8 mouse cellular contexts compared by ENCODE assay signal in genomic region chr19:42169322-42169975, GRCm38 (mm10). TPM values are rescaled to one million over a fixed set of nuclear protein-coding genes. Genes with fewer than 3 reads are reported as not detected.
DNase-seq lines count a peak whose midpoint lies in the region; ATAC-seq lines count a peak whose summit lies in the region.

No protein-coding gene starts in this region.

- peak overlapping the region; percentile 81 for H3K4me3 ChIP-seq in erythroblast, embryonic 14.5 days (replicated peaks)
- no peak overlapping the region for H3K4me3 ChIP-seq in midbrain, embryonic 13.5 days (replicated peaks)
- H3K4me3 ChIP-seq in midbrain, embryonic 10.5 days = no peak overlapping the region
- H3K4me3 ChIP-seq in kidney, embryonic 15.5 days (replicated peaks) = peak overlapping the region; percentile 82; the same call in 1 of the 2 replicates
- H3K4me3 ChIP-seq in stomach, embryonic 16.5 days (replicated peaks; ENCODE audit: low read length) = no peak overlapping the region

- no peaks in the 10 kb centered on the region for H3K9me3 ChIP-seq in erythroblast, embryonic 14.5 days (ENCODE audit: control insufficient read depth, low read length)
- no peaks in the 10 kb centered on the region for H3K9me3 ChIP-seq in midbrain, embryonic 13.5 days
- no peaks in the 10 kb centered on the region for H3K9me3 ChIP-seq in midbrain, embryonic 10.5 days (replicated peaks)
- H3K9me3 ChIP-seq in kidney, embryonic 15.5 days (replicated peaks) = no peaks in the 10 kb centered on the region
- H3K9me3 ChIP-seq in stomach, embryonic 16.5 days (replicated peaks; ENCODE audit: control insufficient read depth, low read length) = no peaks in the 10 kb centered on the region

- H3K4me1 ChIP-seq in erythroblast, embryonic 14.5 days (ENCODE audit: control insufficient read depth) = peaks cover 54% of the 10 kb centered on the region
- H3K4me1 ChIP-seq in midbrain, embryonic 13.5 days (replicated peaks) = peaks cover 26% of the 10 kb centered on the region
- peaks cover 12% of the 10 kb centered on the region for H3K4me1 ChIP-seq in midbrain, embryonic 10.5 days
- peaks cover 50% of the 10 kb centered on the region for H3K4me1 ChIP-seq in kidney, embryonic 15.5 days
- peaks cover 33% of the 10 kb centered on the region for H3K4me1 ChIP-seq in stomach, embryonic 16.5 days (ENCODE audit: control insufficient read depth, insufficient read depth, low read length)

- WGBS in midbrain, embryonic 13.5 days = 79% methylated on average over 10 of the region's 10 CpGs
- WGBS in midbrain, embryonic 10.5 days = 82% methylated on average over 10 of the region's 10 CpGs
- 54% methylated on average over 10 of the region's 10 CpGs for WGBS in kidney, embryonic 15.5 days
- 56% methylated on average over 10 of the region's 10 CpGs for WGBS in stomach, embryonic 16.5 days

- H3K9ac ChIP-seq in midbrain, embryonic 13.5 days (replicated peaks) = 0 out of 2 replicates have a peak overlapping the region, but pooled peaks have one; percentile 19
- 0 out of 2 replicates have a peak overlapping the region, but pooled peaks have one; percentile 14 for H3K9ac ChIP-seq in kidney, embryonic 15.5 days
- peak overlapping the region; percentile 50 for H3K9ac ChIP-seq in stomach, embryonic 16.5 days (ENCODE audit: low read length)

- H3K27me3 ChIP-seq in erythroblast, embryonic 14.5 days (ENCODE audit: control insufficient read depth) = peaks cover 34% of the 10 kb centered on the region
- peaks cover 33% of the 10 kb centered on the region for H3K27me3 ChIP-seq in midbrain, embryonic 13.5 days
- H3K27me3 ChIP-seq in midbrain, embryonic 10.5 days (ENCODE audit: low read depth, poor library complexity, severe bottlenecking) = peaks cover 36% of the 10 kb centered on the region
- H3K27me3 ChIP-seq in kidney, embryonic 15.5 days = peaks cover 24% of the 10 kb centered on the region
- H3K27me3 ChIP-seq in stomach, embryonic 16.5 days (ENCODE audit: control insufficient read depth, insufficient read depth, low read length) = no peaks in the 10 kb centered on the region

- no peak for DNase-seq in midbrain, embryonic 10.5 days (ENCODE audit: low spot score)
- no peak for DNase-seq in gastrocnemius, postnatal 4 days (ENCODE audit: low spot score in 2 of 2)

- H3K36me3 ChIP-seq in erythroblast, embryonic 14.5 days (ENCODE audit: control insufficient read depth) = peaks cover 6% of the 10 kb centered on the region
- H3K36me3 ChIP-seq in midbrain, embryonic 13.5 days = no peaks in the 10 kb centered on the region
- no peaks in the 10 kb centered on the region for H3K36me3 ChIP-seq in midbrain, embryonic 10.5 days
- no peaks in the 10 kb centered on the region for H3K36me3 ChIP-seq in kidney, embryonic 15.5 days
- H3K36me3 ChIP-seq in stomach, embryonic 16.5 days (ENCODE audit: control insufficient read depth, insufficient read depth, low read length) = no peaks in the 10 kb centered on the region

- H3K27ac ChIP-seq in midbrain, embryonic 13.5 days = no peak overlapping the region
- H3K27ac ChIP-seq in midbrain, embryonic 10.5 days (replicated peaks) = no peak overlapping the region
- peak overlapping the region; percentile 79 for H3K27ac ChIP-seq in kidney, embryonic 15.5 days
- H3K27ac ChIP-seq in stomach, embryonic 16.5 days (ENCODE audit: low read length) = no peak overlapping the region

- ATAC-seq in erythroblast, adult 5-6 weeks (replicated peaks; ENCODE audit: low FRiP score, poor library complexity, severe bottlenecking) = no peak
- ATAC-seq in midbrain, embryonic 13.5 days = no peak
- peak; percentile 7; the same call in 1 of the 2 replicates for ATAC-seq in kidney, embryonic 15.5 days (replicated peaks; ENCODE audit: low FRiP score)
- no peak for ATAC-seq in stomach, embryonic 16.5 days (ENCODE audit: insufficient read depth, low FRiP score)
- ATAC-seq in inflammation-experienced regulatory T-cells, adult 6 months = no peak

- H3K4me2 ChIP-seq in midbrain, embryonic 13.5 days (replicated peaks) = peak overlapping the region; percentile 91; the same call in 1 of the 2 replicates
- peak overlapping the region; percentile 81 for H3K4me2 ChIP-seq in kidney, embryonic 15.5 days
- H3K4me2 ChIP-seq in stomach, embryonic 16.5 days (ENCODE audit: low read depth, low read length) = peak overlapping the region; percentile 85

RNA-seq across cellular contexts. Expression of gene Zfyve27, which starts 5.7 kb away (rescaled TPM):
- polyA plus RNA-seq in erythroblast, embryonic 14.5 days (2012) = 0.67 and 0.73 TPM in 2 replicates
- total RNA-seq in erythroblast, adult 5-6 weeks (2015; ENCODE audit: low replicate concordance) = 3.8 and 8.1 TPM in 2 replicates
- total RNA-seq in erythroblast, adult 5-6 weeks (2017; ENCODE audit: low replicate concordance) = 12.0 and 22.6 TPM in 2 replicates
- 55.8 and 57.6 TPM in 2 replicates for polyA plus RNA-seq in midbrain, embryonic 13.5 days (2015; fragmentation: Nextera tagmentation; extraction: Ambion mirVana)
- 29.4 and 36.4 TPM in 2 replicates for polyA plus RNA-seq in midbrain, embryonic 10.5 days (2016; fragmentation: Nextera tagmentation; extraction: Ambion mirVana)
- 26.5 and 29.4 TPM in 2 replicates for polyA plus RNA-seq in kidney, embryonic 15.5 days (2015; fragmentation: Nextera tagmentation; extraction: Ambion mirVana)
- 23.8 and 24.5 TPM in 2 replicates for polyA plus RNA-seq in stomach, embryonic 16.5 days (2015; fragmentation: Nextera tagmentation; extraction: Ambion mirVana)
- 10 to 100 TPM; 18.6 to 22.3 TPM for total RNA-seq in gastrocnemius, postnatal 4 days (2021)
- 10 to 100 TPM; 12.1 to 18.8 (median 17.9) TPM for polyA plus RNA-seq in inflammation-experienced regulatory T-cells, adult 6 months (2017; shearing (Covaris generic))

RNA-seq across cellular contexts. Expression of gene Marveld1, which starts 22.2 kb away (rescaled TPM):
- 0.05 TPM in 2 replicates for polyA plus RNA-seq in erythroblast, embryonic 14.5 days (2012)
- total RNA-seq in erythroblast, adult 5-6 weeks (2015; ENCODE audit: low replicate concordance) = 3.8 and 5.9 TPM in 2 replicates
- total RNA-seq in erythroblast, adult 5-6 weeks (2017; ENCODE audit: low replicate concordance) = 3.2 and 5.3 TPM in 2 replicates
- 1.1 and 1.7 TPM in 2 replicates for polyA plus RNA-seq in midbrain, embryonic 13.5 days (2015; fragmentation: Nextera tagmentation; extraction: Ambion mirVana)
- polyA plus RNA-seq in midbrain, embryonic 10.5 days (2016; fragmentation: Nextera tagmentation; extraction: Ambion mirVana) = 3.2 and 3.6 TPM in 2 replicates
- polyA plus RNA-seq in kidney, embryonic 15.5 days (2015; fragmentation: Nextera tagmentation; extraction: Ambion mirVana) = 9.7 and 9.8 TPM in 2 replicates
- 8.7 and 8.9 TPM in 2 replicates for polyA plus RNA-seq in stomach, embryonic 16.5 days (2015; fragmentation: Nextera tagmentation; extraction: Ambion mirVana)
- 10 to 100 TPM; 33.7 to 34.8 TPM for total RNA-seq in gastrocnemius, postnatal 4 days (2021)
- 1 to 10 TPM; 2.9 to 8.7 (median 6.9) TPM for polyA plus RNA-seq in inflammation-experienced regulatory T-cells, adult 6 months (2017; shearing (Covaris generic))

RNA-seq across cellular contexts. Expression of gene Sfrp5, which starts 32.6 kb away (rescaled TPM):
- polyA plus RNA-seq in erythroblast, embryonic 14.5 days (2012) = not detected in 2 replicates
- not detected in 2 replicates for total RNA-seq in erythroblast, adult 5-6 weeks (2015; ENCODE audit: low replicate concordance)
- total RNA-seq in erythroblast, adult 5-6 weeks (2017; ENCODE audit: low replicate concordance) = not detected in 2 replicates
- 0.11 and 0.17 TPM in 2 replicates for polyA plus RNA-seq in midbrain, embryonic 13.5 days (2015; fragmentation: Nextera tagmentation; extraction: Ambion mirVana)
- polyA plus RNA-seq in midbrain, embryonic 10.5 days (2016; fragmentation: Nextera tagmentation; extraction: Ambion mirVana) = 0.06 TPM in 2 replicates
- 1.2 and 2.1 TPM in 2 replicates for polyA plus RNA-seq in kidney, embryonic 15.5 days (2015; fragmentation: Nextera tagmentation; extraction: Ambion mirVana)
- 6.7 and 6.9 TPM in 2 replicates for polyA plus RNA-seq in stomach, embryonic 16.5 days (2015; fragmentation: Nextera tagmentation; extraction: Ambion mirVana)
- 1 to 10 TPM; 4.5 to 4.8 TPM for total RNA-seq in gastrocnemius, postnatal 4 days (2021)
- not detected for polyA plus RNA-seq in inflammation-experienced regulatory T-cells, adult 6 months (2017; shearing (Covaris generic))

RNA-seq across cellular contexts. Expression of gene Avpi1, which starts 40.6 kb away (rescaled TPM):
- polyA plus RNA-seq in erythroblast, embryonic 14.5 days (2012) = 1.3 and 1.7 TPM in 2 replicates
- 5.2 TPM in 1 of 2 replicates, not detected in the other for total RNA-seq in erythroblast, adult 5-6 weeks (2015; ENCODE audit: low replicate concordance)
- total RNA-seq in erythroblast, adult 5-6 weeks (2017; ENCODE audit: low replicate concordance) = 0.34 TPM in 1 of 2 replicates, not detected in the other
- polyA plus RNA-seq in midbrain, embryonic 13.5 days (2015; fragmentation: Nextera tagmentation; extraction: Ambion mirVana) = 4.9 and 5.1 TPM in 2 replicates
- polyA plus RNA-seq in midbrain, embryonic 10.5 days (2016; fragmentation: Nextera tagmentation; extraction: Ambion mirVana) = 15.7 and 17.7 TPM in 2 replicates
- polyA plus RNA-seq in kidney, embryonic 15.5 days (2015; fragmentation: Nextera tagmentation; extraction: Ambion mirVana) = 21.5 and 22.6 TPM in 2 replicates
- polyA plus RNA-seq in stomach, embryonic 16.5 days (2015; fragmentation: Nextera tagmentation; extraction: Ambion mirVana) = 52.4 and 63.5 TPM in 2 replicates
- total RNA-seq in gastrocnemius, postnatal 4 days (2021) = 10 to 100 TPM; 11.5 to 11.8 TPM
- polyA plus RNA-seq in inflammation-experienced regulatory T-cells, adult 6 months (2017; shearing (Covaris generic)) = 10 to 100 TPM in 1 of 3 experiments, 1 to 10 TPM in 2; 6.1 to 12.0 (median 6.8) TPM

Comparison
In these comparisons a context has a peak if more than half of its experiments do, and no peak if none do; other contexts are left out.
1. H3K4me3 ChIP-seq: peak in erythroblast, embryonic 14.5 days (single experiment) and kidney, embryonic 15.5 days (single experiment); none in midbrain, embryonic 13.5 days (single experiment), midbrain, embryonic 10.5 days (single experiment) and stomach, embryonic 16.5 days (single experiment).
2. Peak in every context shown above with its lines, with median percentiles within 50 percentile points of each other: H3K4me2 ChIP-seq and H3K9ac ChIP-seq.